Mouse (Mus musculus): ENCODE data around the gene Gm2a. TPM values are rescaled to one million over a fixed set of nuclear protein-coding genes. Genes with fewer than 3 reads are reported as not detected.
"Not testable (repeated sequence)": the region's sequence is repeated elsewhere in the genome, so short reads cannot be mapped to it uniquely, and the experiment has no call there.

Gm2a gene
- polyA plus RNA-seq, 1 experiment from 2014 or later, result 21.3 TPM

GRCm38 (mm10) chr11:55098189-55098915 lies 437 bp downstream of the Gm2a start:
- peak overlapping the region; percentile 60 for H3K4me3 ChIP-seq
- peaks cover 11% of the 10 kb centered on the region; the same call in 1 of the 2 replicates for H3K4me1 ChIP-seq
- H3K27me3 ChIP-seq, result no peaks in the 10 kb centered on the region; the same call in 1 of the 2 replicates
- ATAC-seq (ENCODE audit: borderline replicate concordance, extremely low read depth, low FRiP score, low TSS enrichment), result peak; percentile 49
- H3K27ac ChIP-seq, result peak overlapping the region; percentile 70
- H3K36me3 ChIP-seq, result no peaks in the 10 kb centered on the region
- H3K4me2 ChIP-seq, result peak overlapping the region; percentile 96
- H3K9ac ChIP-seq, result peak overlapping the region; percentile 48
- H3K9me3 ChIP-seq, result no peaks in the 10 kb centered on the region
- 15% methylated on average over 24 of the region's 24 CpGs for WGBS

DNA sequence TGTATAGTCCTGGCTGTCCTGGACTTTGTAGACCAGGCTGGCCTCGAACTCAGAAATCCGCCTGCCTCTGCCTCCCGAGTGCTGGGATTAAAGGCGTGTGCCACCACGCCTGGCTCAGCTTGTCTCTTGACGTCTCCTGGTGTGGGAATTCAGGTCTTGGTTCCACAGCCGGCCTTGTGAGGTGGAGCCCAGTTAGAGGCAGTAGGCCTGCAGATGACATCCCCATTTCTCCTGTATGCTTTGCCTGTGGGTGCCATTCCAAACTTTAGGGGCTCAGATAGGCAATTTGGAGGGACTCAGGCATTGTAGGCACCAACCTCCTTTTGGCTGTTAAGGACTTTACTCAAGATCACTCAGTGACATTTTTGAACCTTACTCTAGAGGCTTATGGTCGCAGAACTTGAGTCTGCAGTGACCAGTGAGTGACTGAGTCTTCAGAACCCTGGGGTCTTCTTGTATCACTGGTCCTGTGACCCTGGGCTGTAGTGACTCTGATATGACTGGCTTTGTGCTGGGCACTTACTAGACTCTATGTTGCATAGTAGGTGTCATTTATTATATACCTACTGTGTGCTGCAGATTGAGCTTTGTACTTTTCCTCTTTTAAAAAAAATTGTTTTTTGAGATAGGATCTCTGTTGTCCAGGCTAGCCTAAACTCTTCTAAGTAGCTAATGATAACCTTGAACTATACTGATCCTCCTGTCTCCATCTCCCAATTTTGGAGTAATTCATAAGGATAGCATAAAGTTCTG lies 1.3 kb downstream of the Gm2a start:
- Histone ChIP-seq H3K36me3 (no peaks in the 10 kb centered on the region), H3K4me2 (no peak overlapping the region), H3K27me3 (no peaks in the 10 kb centered on the region; the same call in 1 of the 2 replicates), H3K4me1 (peaks cover 11% of the 10 kb centered on the region; the same call in 1 of the 2 replicates), H3K27ac (no peak overlapping the region), H3K9ac (no peak overlapping the region), H3K9me3 (no peaks in the 10 kb centered on the region), H3K4me3 (no peak overlapping the region)
- ATAC-seq (ENCODE audit: borderline replicate concordance, extremely low read depth, low FRiP score, low TSS enrichment), result no peak
- WGBS, result 88% methylated on average over 8 of the region's 8 CpGs

- H3K4me3 ChIP-seq, result no peak overlapping the region
- no peaks in the 10 kb centered on the region for H3K36me3 ChIP-seq
- 57% methylated on average over 4 of the region's 4 CpGs for WGBS
- no peaks in the 10 kb centered on the region for H3K9me3 ChIP-seq
- H3K4me1 ChIP-seq, result peaks cover 11% of the 10 kb centered on the region; the same call in 1 of the 2 replicates
- H3K27ac ChIP-seq, result no peak overlapping the region
- H3K27me3 ChIP-seq, result no peaks in the 10 kb centered on the region; the same call in 1 of the 2 replicates
- H3K9ac ChIP-seq, result no peak overlapping the region
- no peak for ATAC-seq (ENCODE audit: borderline replicate concordance, extremely low read depth, low FRiP score, low TSS enrichment)
- H3K4me2 ChIP-seq, result no peak overlapping the region
Observed at GRCm38 (mm10) chr11:55099868-55100267, 2.0 kb downstream of the Gm2a start.

- Histone ChIP-seq H3K36me3 (no peaks in the 10 kb centered on the region), H3K4me1 (peaks cover 11% of the 10 kb centered on the region; the same call in 1 of the 2 replicates), H3K27ac (no peak overlapping the region), H3K27me3 (no peaks in the 10 kb centered on the region; the same call in 1 of the 2 replicates), H3K4me2 (no peak overlapping the region), H3K4me3 (no peak overlapping the region), H3K9ac (no peak overlapping the region), H3K9me3 (no peaks in the 10 kb centered on the region)
- no peak for ATAC-seq (ENCODE audit: borderline replicate concordance, extremely low read depth, low FRiP score, low TSS enrichment)
- 76% methylated on average over 3 of the region's 3 CpGs for WGBS
Observed at GRCm38 (mm10) chr11:55102015-55102414, 4.1 kb downstream of the Gm2a start.

DNA sequence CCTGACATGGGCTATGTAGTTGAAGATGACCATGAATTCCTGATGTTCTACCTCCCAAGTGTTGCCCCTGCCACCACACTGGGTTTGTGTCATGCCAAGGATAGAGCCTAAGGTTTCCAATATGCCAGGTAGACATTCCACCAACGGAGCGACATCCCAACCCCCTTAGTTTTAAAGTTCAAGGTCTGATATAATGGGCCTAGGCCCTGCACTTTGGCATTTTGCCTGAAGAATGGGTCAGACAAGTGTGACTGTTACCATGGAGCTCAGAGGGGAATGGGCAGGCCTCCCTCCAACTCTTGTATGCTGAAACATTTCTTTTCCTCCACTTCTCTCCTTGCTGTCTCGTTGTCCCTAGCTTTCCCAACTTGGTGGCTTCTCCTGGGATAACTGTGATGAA lies 5.3 kb downstream of the Gm2a start:
- peaks cover 9% of the 10 kb centered on the region; the same call in 1 of the 2 replicates for H3K4me1 ChIP-seq
- H3K27me3 ChIP-seq, result no peaks in the 10 kb centered on the region; the same call in 1 of the 2 replicates
- no peaks in the 10 kb centered on the region for H3K36me3 ChIP-seq
- H3K27ac ChIP-seq, result no peak overlapping the region
- no peak overlapping the region for H3K4me2 ChIP-seq
- 78% methylated on average over 3 of the region's 3 CpGs for WGBS
- H3K4me3 ChIP-seq, result no peak overlapping the region
- no peak for ATAC-seq (ENCODE audit: borderline replicate concordance, extremely low read depth, low FRiP score, low TSS enrichment)
- no peak overlapping the region for H3K9ac ChIP-seq
- no peaks in the 10 kb centered on the region for H3K9me3 ChIP-seq

GRCm38 (mm10) chr11:55105389-55105788 lies 7.5 kb downstream of the Gm2a start:
- no peak overlapping the region for H3K9ac ChIP-seq
- no peaks in the 10 kb centered on the region for H3K9me3 ChIP-seq
- no peak for ATAC-seq (ENCODE audit: borderline replicate concordance, extremely low read depth, low FRiP score, low TSS enrichment)
- WGBS, result 58% methylated on average over 4 of the region's 4 CpGs
- no peak overlapping the region for H3K4me3 ChIP-seq
- H3K4me2 ChIP-seq, result no peak overlapping the region
- no peaks in the 10 kb centered on the region for H3K36me3 ChIP-seq
- H3K27me3 ChIP-seq, result no peaks in the 10 kb centered on the region
- H3K27ac ChIP-seq, result no peak overlapping the region
- H3K4me1 ChIP-seq, result peaks cover 7% of the 10 kb centered on the region; the same call in 1 of the 2 replicates

DNA sequence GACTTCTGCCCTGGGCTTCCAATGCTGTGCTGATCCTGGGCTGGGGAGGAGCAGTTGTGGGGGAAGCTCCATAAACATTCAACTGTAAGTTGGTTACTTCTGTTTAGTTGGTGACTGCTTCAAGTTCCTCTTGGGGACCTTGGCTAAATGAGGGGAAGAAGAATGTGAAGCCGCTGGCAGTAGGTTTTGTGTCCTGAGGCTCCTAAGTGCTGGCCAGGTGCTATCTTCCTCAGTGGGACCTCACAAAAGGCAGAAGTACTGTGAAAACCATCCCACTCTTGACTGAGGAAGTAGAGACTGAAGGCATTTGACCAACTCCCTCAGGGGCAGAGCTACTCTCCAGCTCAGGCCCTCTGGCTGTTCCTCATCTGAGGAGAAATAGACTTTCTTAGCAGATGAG lies 8.7 kb downstream of the Gm2a start:
- no peaks in the 10 kb centered on the region for H3K36me3 ChIP-seq
- H3K4me1 ChIP-seq, result peaks cover 14% of the 10 kb centered on the region; the same call in 1 of the 2 replicates
- ATAC-seq (ENCODE audit: borderline replicate concordance, extremely low read depth, low FRiP score, low TSS enrichment), result no peak
- no peak overlapping the region for H3K4me2 ChIP-seq
- no peaks in the 10 kb centered on the region for H3K27me3 ChIP-seq
- WGBS, result 78% methylated on average over 1 of the region's 1 CpGs
- no peak overlapping the region for H3K9ac ChIP-seq
- H3K27ac ChIP-seq, result no peak overlapping the region
- no peaks in the 10 kb centered on the region for H3K9me3 ChIP-seq
- no peak overlapping the region for H3K4me3 ChIP-seq

GRCm38 (mm10) chr11:55109521-55110300 lies 11.8 kb downstream of the Gm2a start:
- Histone ChIP-seq H3K27ac (no peak overlapping the region), H3K36me3 (no peaks in the 10 kb centered on the region), H3K4me3 (no peak overlapping the region), H3K4me1 (peaks cover 15% of the 10 kb centered on the region), H3K9me3 (no peaks in the 10 kb centered on the region), H3K27me3 (no peaks in the 10 kb centered on the region), H3K9ac (no peak overlapping the region), H3K4me2 (no peak overlapping the region)
- WGBS, result 83% methylated on average over 7 of the region's 7 CpGs
- no peak for ATAC-seq (ENCODE audit: borderline replicate concordance, extremely low read depth, low FRiP score, low TSS enrichment)

GRCm38 (mm10) chr11:55110566-55111169 lies 12.8 kb downstream of the Gm2a start:
- Histone ChIP-seq H3K4me1 (peaks cover 15% of the 10 kb centered on the region), H3K9ac (no peak overlapping the region), H3K36me3 (no peaks in the 10 kb centered on the region), H3K27me3 (no peaks in the 10 kb centered on the region), H3K4me2 (no peak overlapping the region), H3K4me3 (no peak overlapping the region), H3K27ac (no peak overlapping the region), H3K9me3 (no peaks in the 10 kb centered on the region)
- 43% methylated on average over 7 of the region's 7 CpGs for WGBS
- peak; percentile 49; the same call in 1 of the 2 replicates for ATAC-seq (ENCODE audit: borderline replicate concordance, extremely low read depth, low FRiP score, low TSS enrichment)

DNA sequence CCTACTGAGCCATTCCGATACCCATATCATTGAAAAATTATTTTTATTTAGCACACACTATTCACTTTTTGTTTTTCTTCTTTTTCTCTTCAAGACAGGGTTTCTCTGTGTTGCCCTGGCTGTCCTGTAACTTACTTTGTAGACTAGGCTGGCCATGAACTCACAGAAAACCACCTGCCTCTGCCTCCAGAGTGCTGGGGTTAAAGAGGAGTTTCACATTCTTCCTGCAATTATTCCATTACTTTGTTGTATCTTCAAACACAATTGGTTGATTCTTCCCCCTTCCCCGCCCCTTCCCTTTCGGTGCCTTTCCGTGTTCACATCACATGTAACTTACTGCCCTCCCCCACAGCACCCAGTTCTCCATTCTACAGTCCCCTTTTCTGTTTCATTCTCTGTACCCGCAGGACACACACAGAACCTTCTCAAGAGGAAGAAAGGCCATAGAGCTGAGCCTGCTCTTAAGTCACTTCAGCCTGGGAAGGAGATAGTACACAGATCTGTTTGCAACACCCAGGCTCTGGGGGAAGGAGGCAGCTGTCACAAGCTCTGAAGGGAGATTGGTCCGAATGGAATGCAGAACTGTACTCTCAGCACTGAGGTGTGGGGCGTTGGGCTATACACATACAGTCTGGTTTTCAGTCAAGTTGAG lies 15.4 kb downstream of the Gm2a start:
- Histone ChIP-seq H3K36me3 (no peaks in the 10 kb centered on the region), H3K9ac (no peak overlapping the region), H3K4me1 (peaks cover 15% of the 10 kb centered on the region), H3K9me3 (no peaks in the 10 kb centered on the region), H3K4me3 (no peak overlapping the region), H3K27me3 (no peaks in the 10 kb centered on the region), H3K27ac (peak overlapping the region; percentile 20; the same call in 1 of the 2 replicates), H3K4me2 (no peak overlapping the region)
- 37% methylated on average over 7 of the region's 7 CpGs for WGBS
- ATAC-seq (ENCODE audit: borderline replicate concordance, extremely low read depth, low FRiP score, low TSS enrichment), result peak; percentile 33; the same call in 1 of the 2 replicates

DNA sequence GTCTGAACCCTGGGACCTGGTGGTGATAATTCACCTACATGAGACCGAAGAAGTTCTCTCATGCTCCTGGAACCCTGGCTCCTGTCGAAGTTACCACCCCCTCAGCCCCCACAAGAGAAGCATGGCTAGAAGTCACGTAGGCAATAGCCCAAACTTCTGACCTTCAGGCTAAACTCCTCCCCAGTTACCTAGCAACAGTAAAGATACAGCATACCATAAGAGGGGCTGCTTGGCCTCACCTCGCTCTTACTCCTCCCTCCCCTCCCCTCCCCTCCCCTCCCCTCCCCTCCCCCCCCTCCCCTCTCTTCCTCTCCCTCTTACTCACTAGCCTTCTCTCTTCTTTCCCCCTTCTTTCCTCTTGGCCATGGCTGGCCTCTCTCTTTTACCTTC lies 15.9 kb downstream of the Gm2a start:
- 8% methylated on average over 4 of the region's 4 CpGs for WGBS
- H3K9me3 ChIP-seq, H3K27me3 ChIP-seq, H3K36me3 ChIP-seq, H3K9ac ChIP-seq, H3K4me3 ChIP-seq, H3K4me2 ChIP-seq: not testable (repeated sequence)
- 0 out of 2 replicates have a peak, but pooled peaks have one; percentile 7 for ATAC-seq (ENCODE audit: borderline replicate concordance, extremely low read depth, low FRiP score, low TSS enrichment)
- Histone ChIP-seq H3K27ac (peak overlapping the region; percentile 20; the same call in 1 of the 2 replicates), H3K4me1 (peaks cover 15% of the 10 kb centered on the region)
